Mouse (Mus musculus) ES-Bruce4 (cell line): ENCODE measurements around the gene Gm49392. TPM values are rescaled to one million over a fixed set of nuclear protein-coding genes. Genes with fewer than 3 reads are reported as not detected.

Experiments
- H3K27ac ChIP-seq: 2 replicates; pipeline ENCODE4 v1.5.1; 2012; ENCODE audit warnings: low read length, inconsistent platforms; ENCODE audit not compliant: insufficient read depth
- H3K27me3 ChIP-seq: 2 replicates; pipeline ENCODE4 v1.6.1; 2012; ENCODE audit warnings: mild to moderate bottlenecking, low read length, inconsistent platforms; ENCODE audit not compliant: control insufficient read depth, poor library complexity, insufficient read depth, severe bottlenecking
- H3K36me3 ChIP-seq: 2 replicates; pipeline ENCODE4 v1.6.1; 2012; ENCODE audit warnings: inconsistent platforms, mild to moderate bottlenecking, low read length, moderate library complexity; ENCODE audit not compliant: control insufficient read depth, poor library complexity, insufficient read depth, severe bottlenecking
- H3K4me1 ChIP-seq: one replicate; pipeline ENCODE4 v1.8.1; 2011; ENCODE audit warnings: low read length; ENCODE audit not compliant: control insufficient read depth, insufficient read depth
- H3K4me3 ChIP-seq: 2 replicates; pipeline ENCODE4 v1.5.1; 2011; ENCODE audit warnings: low read depth, mild to moderate bottlenecking, low read length
- H3K9ac ChIP-seq: 2 replicates; pipeline ENCODE4 v1.6.1; 2012; ENCODE audit warnings: low read depth, mild to moderate bottlenecking, inconsistent platforms; ENCODE audit not compliant: poor library complexity, severe bottlenecking
- H3K9me3 ChIP-seq: replicated peaks from 2 replicates; pipeline ENCODE4 v1.6.1; 2012; ENCODE audit warnings: mild to moderate bottlenecking, low read length, inconsistent platforms; ENCODE audit not compliant: control insufficient read depth, poor library complexity, insufficient read depth, severe bottlenecking
- CTCF ChIP-seq: IDR thresholded peaks from one replicate; pipeline ENCODE4 v1.8.1; 2011; ENCODE audit warnings: low read depth, low read length
- EP300 ChIP-seq: IDR thresholded peaks from 2 replicates; pipeline ENCODE4 v1.6.1; 2011; ENCODE audit warnings: low read depth, low read length; ENCODE audit not compliant: insufficient read depth
- POLR2A ChIP-seq: IDR thresholded peaks from one replicate; pipeline ENCODE4 v1.8.1; 2011; ENCODE audit warnings: low read length; ENCODE audit not compliant: insufficient read depth
- polyA plus RNA-seq: library from polyadenylated mRNA; stranded (reverse); fragments of >200 nt; gene quantifications from 2 replicates; pipeline ENCODE4 v1.2.4, GENCODE M21; 2011; ENCODE audit warnings: low read depth; ENCODE audit not compliant: missing spikeins, insufficient read depth, insufficient read length

Gene Gm49392
- polyA plus RNA-seq, 1 experiment: not detected

- H3K9me3 ChIP-seq: no peaks in the 10 kb centered on the region
- H3K9ac ChIP-seq: no peak overlapping the region
- H3K4me3 ChIP-seq: no peak overlapping the region
- H3K27ac ChIP-seq: no peak overlapping the region
- no peaks in the 10 kb centered on the region for H3K36me3 ChIP-seq
- no peaks in the 10 kb centered on the region for H3K4me1 ChIP-seq
- H3K27me3 ChIP-seq: no peaks in the 10 kb centered on the region
- TF ChIP-seq EP300: no peak
- TF ChIP-seq POLR2A: no peak
- TF ChIP-seq CTCF: no peak
Measured at GRCm38 (mm10) chr13:60812768-60813167, 83.9 kb downstream of the Gm49392 start.

GRCm38 (mm10) chr13:60809690-60810089 lies 87.0 kb downstream of the Gm49392 start:
- Histone ChIP-seq H3K9ac (no peak overlapping the region), H3K36me3 (no peaks in the 10 kb centered on the region), H3K9me3 (no peaks in the 10 kb centered on the region), H3K27ac (no peak overlapping the region), H3K27me3 (no peaks in the 10 kb centered on the region), H3K4me3 (no peak overlapping the region), H3K4me1 (no peaks in the 10 kb centered on the region)
- TF ChIP-seq EP300 (no peak), POLR2A (no peak), CTCF (no peak)

- no peak within 1 kb of the TSS for H3K27ac ChIP-seq
- no peak for TF ChIP-seq POLR2A
- no peak for TF ChIP-seq CTCF
- no peak for TF ChIP-seq EP300
- H3K4me3 ChIP-seq: no peak within 1 kb of the TSS
- no peak within 1 kb of the TSS for H3K9ac ChIP-seq
- H3K27me3 ChIP-seq: no peaks in the 10 kb centered on the region
- no peaks in the 10 kb centered on the region for H3K9me3 ChIP-seq
- no peaks in the 10 kb centered on the region for H3K36me3 ChIP-seq
- no peaks in the 10 kb centered on the region for H3K4me1 ChIP-seq
Measured at GRCm38 (mm10) chr13:60802749-60803148, 93.9 kb downstream of the Gm49392 start, which contains the start of gene Ctsll3. TSS of gene Ctsll3 (minus strand) at chr13:60802849.

Other genes with a start within 250 kb of the Gm49392 start
- not detected in 2 replicates for gene BC051665, start 110.5 kb downstream of the Gm49392 start, polyA plus RNA-seq
- gene Ctsll3, start 94.0 kb downstream of the Gm49392 start, polyA plus RNA-seq: not detected in 2 replicates
- 0.67 and 1.1 TPM in 2 replicates for gene 4930486L24Rik, start 32.4 kb downstream of the Gm49392 start, polyA plus RNA-seq
- not detected in 2 replicates for gene Ctla2b, start 553 bp upstream of the Gm49392 start, polyA plus RNA-seq
- 5.3 and 14.0 TPM in 2 replicates for gene Tpbpb, start 8.0 kb upstream of the Gm49392 start, polyA plus RNA-seq
- gene Gm49393, start 38.7 kb upstream of the Gm49392 start, polyA plus RNA-seq: not detected in 2 replicates
- gene Gm49391, start 39.7 kb upstream of the Gm49392 start, polyA plus RNA-seq: not detected in 2 replicates
- gene Ctla2a, start 39.7 kb upstream of the Gm49392 start, polyA plus RNA-seq: 4.2 and 6.0 TPM in 2 replicates
- gene Tpbpa, start 45.1 kb upstream of the Gm49392 start, polyA plus RNA-seq: 14.2 and 34.1 TPM in 2 replicates
- gene Ctsj, start 109.1 kb upstream of the Gm49392 start, polyA plus RNA-seq: 3.8 and 5.8 TPM in 2 replicates
- 0.65 and 1.4 TPM in 2 replicates for gene Ctsq, start 143.7 kb upstream of the Gm49392 start, polyA plus RNA-seq